Mouse (Mus musculus) heart, embryonic 16.5 days (tissue): ENCODE measurements around the gene Erp29. TPM values are rescaled to one million over a fixed set of nuclear protein-coding genes. Genes with fewer than 3 reads are reported as not detected.
A peak's percentile ranks its signal among the peaks of the same experiment; 100 is the strongest.

Experiments used
- ATAC-seq: fragments of 200-750 bp; cut with Nextera tagmentation; replicated peaks from 2 replicates; pipeline ENCODE4 v1.8.0; 2017; ENCODE audit warnings: moderate number of reproducible peaks; ENCODE audit not compliant: insufficient read depth, low FRiP score; ENCODE audit errors: extremely low read depth
- H3K27ac ChIP-seq: fragments of 300-500 bp; sonication (generic); 2 replicates; pipeline ENCODE4 v1.5.1; 2014; ENCODE audit warnings: mild to moderate bottlenecking, low read length, control low read depth, moderate library complexity
- H3K27me3 ChIP-seq: fragments of 300-500 bp; sonication (generic); 2 replicates; pipeline ENCODE4 v1.6.1; 2014; ENCODE audit warnings: low read length, mixed read lengths; ENCODE audit not compliant: control insufficient read depth, insufficient read depth
- H3K36me3 ChIP-seq: fragments of 300-500 bp; sonication (generic); 2 replicates; pipeline ENCODE4 v1.6.1; 2014; ENCODE audit not compliant: control insufficient read depth, insufficient read depth
- H3K4me1 ChIP-seq: fragments of 300-500 bp; sonication (generic); 2 replicates; pipeline ENCODE4 v1.6.1; 2014; ENCODE audit warnings: low read length, mixed read lengths; ENCODE audit not compliant: control insufficient read depth, insufficient read depth
- H3K4me2 ChIP-seq: fragments of 300-500 bp; sonication (generic); 2 replicates; pipeline ENCODE4 v1.6.1; 2014; ENCODE audit warnings: low read depth, mild to moderate bottlenecking, control low read depth, low read length
- H3K4me3 ChIP-seq: fragments of 300-500 bp; sonication (generic); 2 replicates; pipeline ENCODE4 v1.5.1; 2014; ENCODE audit warnings: mild to moderate bottlenecking, control low read depth, low read length
- H3K9ac ChIP-seq: fragments of 300-500 bp; sonication (generic); 2 replicates; pipeline ENCODE4 v1.6.1; 2014; ENCODE audit warnings: low read length, control low read depth
- H3K9me3 ChIP-seq: fragments of 300-500 bp; sonication (generic); replicated peaks from 2 replicates; pipeline ENCODE4 v1.6.1; 2016; ENCODE audit warnings: low read length; ENCODE audit not compliant: control insufficient read depth
- WGBS: fragments of 180-500 bp; shearing (Covaris S2); extraction: QIAGEN DNeasy Blood & Tissue Kit; methylation state at CpG from one replicate; pipeline ENCODE4 v1.1.7; 2014; 5-methylcytosine and 5-hydroxymethylcytosine counted together
- polyA plus RNA-seq: library from polyadenylated mRNA; unstranded; fragments of >200 nt; fragmentation: Nextera tagmentation; extraction: Ambion mirVana; gene quantifications from 2 replicates; pipeline ENCODE4 v1.2.1, GENCODE M21; 2015

Erp29 gene
- polyA plus RNA-seq, 1 experiment from 2014 or later, result 128 TPM

DNA sequence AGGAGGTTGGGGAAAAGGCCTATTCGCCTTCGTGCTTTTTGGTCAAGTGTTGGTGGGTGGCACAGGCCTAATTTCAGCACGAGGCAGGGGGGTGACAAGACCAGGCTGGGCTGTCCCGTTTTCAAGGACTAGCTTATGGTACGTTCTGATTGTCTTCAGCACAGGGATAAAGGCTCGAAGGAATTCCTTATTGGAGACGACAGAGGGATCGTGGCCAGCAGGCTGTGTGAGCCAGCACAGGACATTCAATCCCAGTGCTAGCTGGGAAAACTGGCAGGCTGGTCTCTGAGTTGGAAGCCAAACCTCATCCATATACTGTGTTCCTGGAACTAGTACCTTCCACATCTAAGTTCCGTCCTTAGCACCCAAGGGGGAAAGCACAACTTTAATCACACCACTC is 600 bp upstream of the Erp29 start:
- Histone ChIP-seq H3K9ac (peak overlapping the region; percentile 96), H3K27me3 (no peaks in the 10 kb centered on the region), H3K4me3 (peak overlapping the region; percentile 68), H3K4me2 (peak overlapping the region; percentile 68), H3K36me3 (peaks cover 10% of the 10 kb centered on the region), H3K9me3 (no peaks in the 10 kb centered on the region), H3K27ac (peak overlapping the region; percentile 98), H3K4me1 (peaks cover 29% of the 10 kb centered on the region)
- 0 out of 2 replicates have a peak, but pooled peaks have one; percentile 0 for ATAC-seq
- 6% methylated on average over 9 of the region's 9 CpGs for WGBS

- peak within 1 kb of the TSS; percentile 68 for H3K4me3 ChIP-seq
- H3K4me1 ChIP-seq, result peaks cover 29% of the 10 kb centered on the region
- no peaks in the 10 kb centered on the region for H3K27me3 ChIP-seq
- peak within 1 kb of the TSS; percentile 74 for H3K4me2 ChIP-seq
- peaks cover 14% of the 10 kb centered on the region for H3K36me3 ChIP-seq
- H3K9me3 ChIP-seq, result no peaks in the 10 kb centered on the region
- H3K9ac ChIP-seq, result peak within 1 kb of the TSS; percentile 96
- H3K27ac ChIP-seq, result peak within 1 kb of the TSS; percentile 98
- under 1% methylated on average over 17 of the region's 17 CpGs for WGBS
- ATAC-seq, result no peak
These were observed 671 bp downstream of the Erp29 start, which contains the start of gene Tmem116 for GRCm38 (mm10) chr5:121451644-121452025. Gene Tmem116 (plus strand): TSS chr5:121451893.

GRCm38 (mm10) chr5:121451203-121451602 is 1.1 kb downstream of the Erp29 start:
- Histone ChIP-seq H3K4me1 (peaks cover 29% of the 10 kb centered on the region), H3K4me2 (peak overlapping the region; percentile 74), H3K4me3 (peak overlapping the region; percentile 68), H3K27me3 (no peaks in the 10 kb centered on the region), H3K36me3 (peaks cover 17% of the 10 kb centered on the region), H3K9me3 (no peaks in the 10 kb centered on the region), H3K27ac (no peak overlapping the region; the same call in 1 of the 2 replicates), H3K9ac (peak overlapping the region; percentile 84)
- no peak for ATAC-seq
- WGBS, result 14% methylated on average over 8 of the region's 8 CpGs

- H3K27ac ChIP-seq, result no peak overlapping the region
- 83% methylated on average over 9 of the region's 9 CpGs for WGBS
- H3K4me3 ChIP-seq, result no peak overlapping the region
- no peak for ATAC-seq
- no peaks in the 10 kb centered on the region for H3K27me3 ChIP-seq
- H3K4me2 ChIP-seq, result no peak overlapping the region
- no peak overlapping the region for H3K9ac ChIP-seq
- H3K9me3 ChIP-seq, result no peaks in the 10 kb centered on the region
- peaks cover 24% of the 10 kb centered on the region for H3K4me1 ChIP-seq
- H3K36me3 ChIP-seq, result peaks cover 19% of the 10 kb centered on the region
These were observed 1.8 kb downstream of the Erp29 start for GRCm38 (mm10) chr5:121450476-121450875.

DNA sequence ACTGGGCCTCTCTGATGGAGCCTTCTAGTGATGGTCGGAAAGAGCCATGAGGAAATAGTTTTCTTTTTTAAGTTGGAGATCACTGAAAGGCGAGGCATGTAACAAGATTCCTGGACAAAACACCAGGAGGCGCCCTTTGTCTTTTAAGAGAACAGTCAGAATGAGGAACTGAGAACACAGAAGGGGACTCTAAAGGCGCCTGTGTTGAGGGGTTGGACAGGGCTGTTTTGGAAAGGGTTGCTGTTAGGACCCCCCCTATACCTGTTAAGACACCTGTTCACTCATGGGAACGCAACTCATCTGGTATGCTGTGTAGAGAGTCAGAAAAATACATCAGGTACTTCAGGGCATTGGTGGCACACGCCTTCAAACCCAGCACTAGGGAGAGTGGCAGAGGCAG is 2.3 kb downstream of the Erp29 start:
- H3K27ac ChIP-seq, result no peak overlapping the region
- WGBS, result 69% methylated on average over 6 of the region's 6 CpGs
- no peak overlapping the region for H3K4me3 ChIP-seq
- H3K9me3 ChIP-seq, result no peaks in the 10 kb centered on the region
- no peak overlapping the region for H3K4me2 ChIP-seq
- H3K9ac ChIP-seq, result no peak overlapping the region
- H3K36me3 ChIP-seq, result peaks cover 24% of the 10 kb centered on the region
- no peak for ATAC-seq
- H3K4me1 ChIP-seq, result peaks cover 24% of the 10 kb centered on the region
- H3K27me3 ChIP-seq, result no peaks in the 10 kb centered on the region

GRCm38 (mm10) chr5:121448450-121448849 is 3.9 kb downstream of the Erp29 start:
- H3K9me3 ChIP-seq, result no peaks in the 10 kb centered on the region
- H3K27me3 ChIP-seq, result no peaks in the 10 kb centered on the region
- no peak overlapping the region for H3K4me3 ChIP-seq
- H3K36me3 ChIP-seq, result peaks cover 35% of the 10 kb centered on the region
- no peak for ATAC-seq
- H3K9ac ChIP-seq, result no peak overlapping the region
- no peak overlapping the region for H3K27ac ChIP-seq
- 96% methylated on average over 3 of the region's 3 CpGs for WGBS
- peaks cover 10% of the 10 kb centered on the region for H3K4me1 ChIP-seq
- no peak overlapping the region for H3K4me2 ChIP-seq

DNA sequence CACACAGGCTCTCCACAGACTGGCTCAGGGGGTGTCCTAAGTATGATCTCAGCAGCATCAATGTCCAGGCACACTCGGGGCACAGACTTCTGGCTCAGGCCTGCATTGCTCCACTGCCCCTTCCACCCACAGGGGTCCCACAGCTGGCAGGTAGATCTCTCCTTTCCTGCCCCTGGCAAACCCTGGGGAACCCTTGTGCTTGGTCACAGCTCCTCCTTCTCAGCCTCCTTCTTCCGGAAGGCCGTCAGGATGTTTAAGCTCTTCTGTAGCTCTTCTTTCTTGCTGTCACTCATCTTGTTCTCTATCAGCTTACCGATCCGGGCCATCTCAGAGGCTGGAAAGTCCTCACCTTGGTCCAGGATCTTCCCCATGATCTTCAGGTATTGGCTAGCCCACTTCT is 7.4 kb downstream of the Erp29 start:
- no peak for ATAC-seq
- 81% methylated on average over 5 of the region's 5 CpGs for WGBS
- H3K4me2 ChIP-seq, result no peak overlapping the region
- no peak overlapping the region for H3K27ac ChIP-seq
- H3K4me3 ChIP-seq, result no peak overlapping the region
- H3K36me3 ChIP-seq, result peaks cover 50% of the 10 kb centered on the region
- H3K9ac ChIP-seq, result no peak overlapping the region
- H3K4me1 ChIP-seq, result no peaks in the 10 kb centered on the region
- H3K9me3 ChIP-seq, result no peaks in the 10 kb centered on the region
- no peaks in the 10 kb centered on the region for H3K27me3 ChIP-seq

DNA sequence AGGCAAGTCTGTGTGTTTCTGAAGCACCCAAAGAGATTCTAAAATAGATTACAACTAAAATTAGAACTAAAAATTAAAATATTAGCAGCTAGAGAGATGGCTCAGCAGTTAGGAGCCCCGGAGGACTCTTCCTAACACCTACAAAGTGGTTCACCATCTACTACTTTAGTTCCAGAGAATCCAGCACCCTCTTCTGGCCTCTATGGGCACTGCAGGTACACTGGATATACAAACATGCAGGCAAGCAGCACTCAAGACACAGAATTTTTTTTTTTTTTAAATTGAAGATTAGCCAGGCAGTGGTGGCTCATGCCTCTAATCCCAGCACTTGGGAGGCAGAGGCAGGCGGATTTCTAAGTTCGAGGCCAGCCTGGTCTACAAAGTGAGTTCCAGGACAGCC is 8.8 kb downstream of the Erp29 start:
- Histone ChIP-seq H3K9me3 (no peaks in the 10 kb centered on the region), H3K27ac (no peak overlapping the region), H3K4me3 (no peak overlapping the region), H3K36me3 (peaks cover 52% of the 10 kb centered on the region), H3K4me2 (no peak overlapping the region), H3K4me1 (no peaks in the 10 kb centered on the region), H3K27me3 (no peaks in the 10 kb centered on the region), H3K9ac (no peak overlapping the region)
- ATAC-seq, result no peak
- 89% methylated on average over 3 of the region's 3 CpGs for WGBS

DNA sequence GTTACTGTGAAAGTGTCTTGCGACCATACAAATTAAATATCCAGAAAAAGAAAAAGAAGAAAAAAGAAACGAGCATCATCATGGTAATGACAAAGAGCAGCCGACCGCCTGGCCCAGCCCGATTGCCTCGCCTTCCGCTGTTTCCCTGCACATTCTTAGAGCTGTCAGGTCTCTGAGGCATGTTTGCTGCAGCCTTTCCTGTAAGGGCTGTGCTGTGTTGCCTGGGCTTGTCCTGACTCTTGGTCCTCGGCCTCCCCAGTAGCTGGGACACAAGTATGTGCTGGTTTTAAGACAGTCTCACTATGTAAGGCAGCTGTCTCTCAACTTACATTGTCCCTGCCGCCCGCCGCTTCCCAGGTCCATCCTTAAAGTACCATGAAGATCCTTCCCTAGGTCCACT is 13.6 kb downstream of the Erp29 start:
- no peak for ATAC-seq
- whole genome bisulfite sequencing, result 93% methylated on average over 11 of the region's 11 CpGs
- Histone ChIP-seq H3K9me3 (no peaks in the 10 kb centered on the region), H3K36me3 (peaks cover 57% of the 10 kb centered on the region), H3K27me3 (no peaks in the 10 kb centered on the region), H3K4me2 (no peak overlapping the region), H3K4me3 (no peak overlapping the region), H3K4me1 (no peaks in the 10 kb centered on the region), H3K27ac (no peak overlapping the region), H3K9ac (no peak overlapping the region)
